Mouse (Mus musculus) liver, postnatal 0 days (tissue): ENCODE data around the gene Sema5a.

Experiments
- CTCF ChIP-seq: sonication (generic); IDR thresholded peaks from 2 replicates; pipeline ENCODE4 v1.5.1; 2016; ENCODE audit warnings: antibody characterized with exemption, low read depth
- EP300 ChIP-seq: IDR thresholded peaks from 2 replicates; pipeline ENCODE4 v1.6.1; 2016; ENCODE audit warnings: antibody characterized with exemption, low read depth, mild to moderate bottlenecking

DNA sequence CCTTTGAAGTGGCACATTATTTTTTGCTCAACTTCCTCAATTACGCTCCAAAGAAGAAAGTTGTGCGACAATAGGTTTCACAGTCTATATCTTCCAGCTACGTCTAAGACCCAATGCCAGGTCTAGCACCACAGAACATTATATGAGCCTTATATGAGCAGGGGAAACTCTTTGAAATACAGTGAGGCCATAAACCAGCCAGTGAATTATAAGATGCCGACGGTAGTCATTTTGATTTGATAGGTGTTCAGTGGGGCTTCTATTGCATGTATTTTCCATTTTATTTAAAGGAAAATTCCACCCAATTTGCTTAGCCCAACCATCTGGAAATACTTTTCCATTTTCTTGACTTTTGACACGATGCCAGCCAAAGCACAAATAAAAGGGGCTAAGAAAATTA lies 126.3 kb downstream of the Sema5a start:
- TF ChIP-seq EP300 (no peak), CTCF (no peak)
